Mouse (Mus musculus): ENCODE data around the gene Gm49388. TPM values are rescaled to one million over a fixed set of nuclear protein-coding genes. Genes with fewer than 3 reads are reported as not detected.
A peak's percentile ranks its signal among the peaks of the same experiment; 100 is the strongest.

Gene Gm49388
- polyA plus RNA-seq, 1 experiment from 2014 or later: not detected

DNA sequence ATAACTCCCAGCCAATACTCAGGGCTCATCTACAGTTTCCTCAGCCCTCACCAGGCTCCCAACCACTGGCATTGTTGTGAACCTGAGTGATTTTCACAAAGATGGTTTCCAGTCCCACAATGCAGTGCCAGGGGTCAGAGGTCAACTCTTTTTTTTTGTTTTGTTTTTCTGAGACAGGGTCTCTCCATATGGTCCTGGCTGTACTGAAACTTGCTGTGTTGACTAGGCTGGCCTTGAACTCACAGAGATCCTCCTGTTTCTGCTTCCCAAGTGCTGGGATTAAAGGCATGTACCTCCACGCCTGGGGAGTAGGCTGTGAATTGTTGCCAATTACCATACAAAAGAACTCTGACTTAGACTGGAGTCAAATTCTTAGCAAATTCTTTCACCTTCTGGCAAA, 24.4 kb downstream of the Gm49388 start:
- ATAC-seq (replicated peaks; ENCODE audit: low FRiP score, low read depth) (no peak), DNase-seq (ENCODE audit: low spot score) (no peak)
- 94% methylated on average over 1 of the region's 1 CpGs for WGBS
- Histone ChIP-seq H3K4me2 (ENCODE audit: low read length) (no peak overlapping the region), H3K27me3 (ENCODE audit: insufficient read depth, low read length) (no peaks in the 10 kb centered on the region), H3K4me1 (replicated peaks; ENCODE audit: insufficient read depth, low read length) (no peaks in the 10 kb centered on the region), H3K9ac (ENCODE audit: low read depth, low read length) (no peak overlapping the region), H3K4me3 (replicated peaks; ENCODE audit: low read depth, low read length) (no peak overlapping the region), H3K27ac (no peak overlapping the region), H3K36me3 (ENCODE audit: insufficient read depth, low read length) (0 out of 2 replicates have a peak, but pooled peaks cover 7% of the 10 kb centered on the region), H3K9me3 (replicated peaks; ENCODE audit: low read length) (no peaks in the 10 kb centered on the region)
- no peak for TF ChIP-seq CTCF (IDR thresholded peaks at IDR 0.05; ENCODE audit: low read depth)

DNA sequence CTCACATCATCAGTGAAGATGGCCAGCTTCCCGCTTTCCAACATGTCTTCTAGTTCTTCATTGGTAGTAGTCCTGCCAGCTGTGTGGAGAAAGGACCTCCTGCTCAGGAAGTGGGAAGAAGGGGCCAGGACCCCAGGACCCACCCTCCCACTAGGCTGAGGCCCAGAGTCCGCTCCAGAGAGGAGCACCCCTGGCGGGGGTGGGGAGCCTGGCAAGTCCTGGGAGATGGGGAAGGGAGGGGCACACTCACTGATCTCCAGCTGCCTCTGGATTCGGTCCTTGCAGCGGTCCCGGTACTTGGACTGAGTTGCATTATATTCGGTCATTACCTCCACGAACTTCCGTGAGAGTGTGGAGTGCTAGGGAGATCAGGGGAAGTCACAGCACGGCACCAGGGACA, 25.2 kb downstream of the Gm49388 start:
- Histone ChIP-seq H3K36me3 (ENCODE audit: insufficient read depth, low read length) (0 out of 2 replicates have a peak, but pooled peaks cover 7% of the 10 kb centered on the region), H3K4me3 (replicated peaks; ENCODE audit: low read depth, low read length) (no peak overlapping the region), H3K27ac (no peak overlapping the region), H3K9ac (ENCODE audit: low read depth, low read length) (no peak overlapping the region), H3K4me2 (ENCODE audit: low read length) (no peak overlapping the region), H3K4me1 (replicated peaks; ENCODE audit: insufficient read depth, low read length) (0 out of 2 replicates have a peak, but pooled peaks cover 1% of the 10 kb centered on the region), H3K9me3 (replicated peaks; ENCODE audit: low read length) (no peaks in the 10 kb centered on the region), H3K27me3 (ENCODE audit: insufficient read depth, low read length) (no peaks in the 10 kb centered on the region)
- TF ChIP-seq CTCF (IDR thresholded peaks at IDR 0.05; ENCODE audit: low read depth): no peak
- ATAC-seq (replicated peaks; ENCODE audit: low FRiP score, low read depth) (0 out of 2 replicates have a peak, but pooled peaks have one; percentile 27), DNase-seq (ENCODE audit: low spot score) (no peak)
- 86% methylated on average over 10 of the region's 10 CpGs for WGBS

DNA sequence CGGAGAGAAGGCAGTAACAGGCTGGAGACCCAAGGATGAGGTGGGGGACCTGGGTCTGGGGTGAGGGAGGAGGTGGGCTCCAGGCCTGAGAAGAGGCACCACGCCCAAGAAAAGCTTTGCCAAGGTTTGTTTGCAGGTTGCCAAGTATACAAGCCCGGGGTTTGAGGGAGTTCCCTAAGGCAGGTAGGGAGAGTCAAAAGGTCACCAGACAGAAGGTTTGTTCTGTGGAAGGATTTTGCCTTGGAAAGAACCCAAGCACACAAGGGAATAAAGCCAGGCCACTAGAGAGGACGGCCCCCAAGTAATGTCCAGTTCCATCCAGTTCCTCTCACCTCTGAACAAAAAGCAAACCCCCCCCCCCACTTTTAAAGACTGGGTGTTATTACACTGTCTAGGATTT, 25.8 kb downstream of the Gm49388 start:
- Histone ChIP-seq H3K9me3 (replicated peaks; ENCODE audit: low read length) (no peaks in the 10 kb centered on the region), H3K9ac (ENCODE audit: low read depth, low read length) (no peak overlapping the region), H3K27me3 (ENCODE audit: insufficient read depth, low read length) (no peaks in the 10 kb centered on the region), H3K27ac (no peak overlapping the region), H3K4me3 (replicated peaks; ENCODE audit: low read depth, low read length) (no peak overlapping the region), H3K36me3 (ENCODE audit: insufficient read depth, low read length) (0 out of 2 replicates have a peak, but pooled peaks cover 7% of the 10 kb centered on the region), H3K4me1 (replicated peaks; ENCODE audit: insufficient read depth, low read length) (0 out of 2 replicates have a peak, but pooled peaks cover 2% of the 10 kb centered on the region), H3K4me2 (ENCODE audit: low read length) (no peak overlapping the region)
- ATAC-seq (replicated peaks; ENCODE audit: low FRiP score, low read depth) (no peak), DNase-seq (ENCODE audit: low spot score) (no peak)
- 78% methylated on average over 4 of the region's 4 CpGs for WGBS
- no peak for TF ChIP-seq CTCF (IDR thresholded peaks at IDR 0.05; ENCODE audit: low read depth)

DNA sequence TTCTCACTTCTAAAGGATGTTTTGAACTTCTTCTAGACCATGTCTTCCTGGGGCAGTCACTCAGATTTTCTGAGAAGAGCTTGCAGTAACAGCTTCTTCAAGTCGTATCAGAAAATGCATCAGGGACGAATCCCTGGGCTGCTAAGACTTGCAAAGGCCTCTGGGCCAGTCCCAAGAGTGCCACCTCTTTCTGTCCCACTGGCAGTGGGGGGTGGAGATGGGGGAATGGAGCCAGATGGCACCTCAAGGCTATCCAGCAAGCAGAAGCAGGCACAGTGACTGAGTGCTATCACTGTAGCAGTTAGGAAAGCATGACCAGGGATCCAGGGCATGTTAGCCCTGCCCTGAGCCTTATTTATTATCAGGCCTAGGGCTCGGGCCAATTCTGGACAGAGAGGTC, 26.9 kb downstream of the Gm49388 start:
- WGBS: 74% methylated on average over 3 of the region's 3 CpGs
- H3K9me3 ChIP-seq (replicated peaks; ENCODE audit: low read length): no peaks in the 10 kb centered on the region
- no peak for TF ChIP-seq CTCF (IDR thresholded peaks at IDR 0.05; ENCODE audit: low read depth)
- H3K27me3 ChIP-seq (ENCODE audit: insufficient read depth, low read length): no peaks in the 10 kb centered on the region
- H3K9ac ChIP-seq (ENCODE audit: low read depth, low read length): no peak overlapping the region
- ATAC-seq (replicated peaks; ENCODE audit: low FRiP score, low read depth) (no peak), DNase-seq (ENCODE audit: low spot score) (no peak)
- no peak overlapping the region for H3K4me3 ChIP-seq (replicated peaks; ENCODE audit: low read depth, low read length)
- H3K36me3 ChIP-seq (ENCODE audit: insufficient read depth, low read length): 0 out of 2 replicates have a peak, but pooled peaks cover 3% of the 10 kb centered on the region
- 0 out of 2 replicates have a peak, but pooled peaks cover 2% of the 10 kb centered on the region for H3K4me1 ChIP-seq (replicated peaks; ENCODE audit: insufficient read depth, low read length)
- H3K27ac ChIP-seq: no peak overlapping the region
- no peak overlapping the region for H3K4me2 ChIP-seq (ENCODE audit: low read length)

DNA sequence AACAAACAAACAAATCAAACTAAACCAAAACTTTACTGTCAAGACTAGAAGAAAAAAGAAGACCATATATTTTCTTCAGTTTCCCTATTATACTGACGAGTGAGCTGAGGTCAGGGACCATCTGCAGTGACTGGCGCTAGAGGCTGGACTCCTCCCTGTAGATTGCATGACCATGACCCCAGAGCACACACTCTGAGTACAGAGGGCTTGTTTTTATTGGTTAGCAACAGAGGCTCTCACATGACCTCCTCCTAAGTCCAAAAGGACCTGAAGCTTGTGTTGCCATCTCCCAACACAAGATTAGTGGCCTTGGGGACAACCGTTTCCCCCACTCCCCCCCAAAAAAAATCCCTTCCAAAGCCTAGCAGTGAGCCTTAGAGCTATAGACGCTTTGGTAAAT, 28.4 kb downstream of the Gm49388 start:
- 46% methylated on average over 4 of the region's 4 CpGs for WGBS
- Histone ChIP-seq H3K9ac (ENCODE audit: low read depth, low read length) (no peak overlapping the region), H3K4me2 (ENCODE audit: low read length) (peak overlapping the region; percentile 0; the same call in 1 of the 2 replicates), H3K27ac (peak overlapping the region; percentile 15; the same call in 1 of the 2 replicates), H3K4me1 (replicated peaks; ENCODE audit: insufficient read depth, low read length) (0 out of 2 replicates have a peak, but pooled peaks cover 2% of the 10 kb centered on the region), H3K9me3 (replicated peaks; ENCODE audit: low read length) (no peaks in the 10 kb centered on the region), H3K27me3 (ENCODE audit: insufficient read depth, low read length) (no peaks in the 10 kb centered on the region), H3K36me3 (ENCODE audit: insufficient read depth, low read length) (0 out of 2 replicates have a peak, but pooled peaks cover 3% of the 10 kb centered on the region), H3K4me3 (replicated peaks; ENCODE audit: low read depth, low read length) (no peak overlapping the region)
- DNase-seq (ENCODE audit: low spot score): peak; percentile 8
- no peak for ATAC-seq (replicated peaks; ENCODE audit: low FRiP score, low read depth)
- no peak for TF ChIP-seq CTCF (IDR thresholded peaks at IDR 0.05; ENCODE audit: low read depth)

DNA sequence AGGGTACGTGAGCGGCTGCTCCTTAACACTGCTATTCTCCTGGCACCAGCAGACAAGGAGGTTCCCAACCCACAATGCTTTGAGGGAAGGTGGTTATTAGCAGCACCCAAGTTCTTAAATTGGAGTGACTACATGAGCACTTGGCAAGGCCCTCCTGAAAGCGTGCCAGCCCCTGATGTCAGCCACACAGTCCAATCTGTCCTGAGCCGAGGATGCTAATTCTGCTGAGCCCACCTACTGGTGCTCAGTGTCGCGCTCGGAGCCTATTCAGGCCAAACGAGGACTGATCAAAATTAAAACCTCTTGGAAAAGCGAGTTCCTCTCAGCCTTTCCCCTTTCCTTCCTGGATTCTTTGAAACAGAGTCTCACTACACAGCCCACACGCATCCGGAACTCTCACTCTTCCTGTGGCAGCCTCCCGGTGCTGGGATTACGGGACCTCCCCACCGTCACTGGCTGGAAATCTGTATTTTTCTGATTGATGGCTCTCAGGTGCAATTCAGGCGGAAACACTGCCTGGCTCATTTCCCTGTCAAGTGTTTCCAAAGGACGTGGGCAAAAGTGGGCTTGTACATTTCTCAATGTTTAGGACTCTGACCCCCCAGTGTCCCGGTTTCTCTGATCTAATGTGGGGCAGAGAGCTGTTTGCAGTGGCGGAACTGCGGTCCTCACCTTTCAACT, 29.0 kb downstream of the Gm49388 start:
- 53% methylated on average over 19 of the region's 19 CpGs for WGBS
- DNase-seq (ENCODE audit: low spot score): peak; percentile 56
- Histone ChIP-seq H3K9ac (ENCODE audit: low read depth, low read length) (no peak overlapping the region), H3K27me3 (ENCODE audit: insufficient read depth, low read length) (no peaks in the 10 kb centered on the region), H3K4me3 (replicated peaks; ENCODE audit: low read depth, low read length) (no peak overlapping the region), H3K4me2 (ENCODE audit: low read length) (peak overlapping the region; percentile 0; the same call in 1 of the 2 replicates), H3K27ac (0 out of 2 replicates have a peak overlapping the region, but pooled peaks have one; percentile 54), H3K4me1 (replicated peaks; ENCODE audit: insufficient read depth, low read length) (0 out of 2 replicates have a peak, but pooled peaks cover 2% of the 10 kb centered on the region), H3K9me3 (replicated peaks; ENCODE audit: low read length) (no peaks in the 10 kb centered on the region), H3K36me3 (ENCODE audit: insufficient read depth, low read length) (0 out of 2 replicates have a peak, but pooled peaks cover 3% of the 10 kb centered on the region)
- no peak for ATAC-seq (replicated peaks; ENCODE audit: low FRiP score, low read depth)
- TF ChIP-seq CTCF (IDR thresholded peaks at IDR 0.05; ENCODE audit: low read depth): no peak

Data from kidney, postnatal 0 days (tissue).